Mouse (Mus musculus): ENCODE data around the gene Mgmt.

DNA sequence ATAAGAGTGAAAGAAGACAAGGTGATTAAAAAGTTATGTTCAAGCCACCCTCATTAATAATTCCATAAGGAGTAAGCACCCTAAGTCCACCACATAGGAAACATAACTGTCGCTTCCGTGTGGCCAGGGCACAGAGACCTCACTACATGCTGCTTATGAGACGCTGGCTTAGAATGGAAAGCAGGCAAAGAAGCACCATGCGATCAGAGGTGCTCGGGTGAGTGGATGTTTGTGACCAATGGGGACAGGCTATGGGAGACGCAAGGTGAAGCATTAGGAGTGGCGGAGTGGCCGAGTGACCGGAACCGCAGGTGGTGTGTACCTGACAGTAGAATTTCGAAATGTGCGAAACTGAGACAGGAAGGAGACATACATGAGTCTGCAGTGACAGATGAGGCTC lies 138.8 kb downstream of the Mgmt start:
- TF ChIP-seq CTCF (IDR thresholded peaks at IDR 0.05; ENCODE audit: low read depth, low read length) (no peak), POLR2A (IDR thresholded peaks at IDR 0.05; ENCODE audit: borderline replicate concordance, low read depth, low read length) (no peak)

Measured in bone marrow macrophage, adult 2 months (primary cell).